Mouse (Mus musculus): ENCODE results near the gene Rph3al.

Rph3al gene

DNA sequence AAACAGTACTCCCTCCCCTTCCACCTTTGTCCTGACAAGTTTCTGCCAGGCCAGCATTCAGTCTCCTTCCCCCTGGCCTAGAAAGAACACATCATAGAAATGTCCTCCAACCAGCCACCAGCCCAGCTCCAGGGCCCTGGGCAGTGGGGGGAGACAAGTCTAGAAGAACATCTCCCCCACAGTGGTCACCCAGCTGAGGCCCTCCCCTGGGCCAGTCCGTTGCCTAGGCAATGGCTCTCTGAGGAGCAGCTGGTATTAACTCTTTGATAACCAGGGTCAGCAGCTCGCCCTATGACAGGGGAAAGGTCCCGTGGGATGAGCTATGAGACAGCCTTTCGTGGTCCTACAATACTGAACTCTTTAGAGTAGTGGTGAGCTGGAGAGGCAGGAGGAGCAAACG, 33.7 kb downstream of the Rph3al start:
- DNase-seq, result no peak

- peak in 1 of 2 experiments; percentile 52 for DNase-seq
Observed at GRCm38 (mm10) chr11:75903486-75903885, 34.7 kb downstream of the Rph3al start.

DNA sequence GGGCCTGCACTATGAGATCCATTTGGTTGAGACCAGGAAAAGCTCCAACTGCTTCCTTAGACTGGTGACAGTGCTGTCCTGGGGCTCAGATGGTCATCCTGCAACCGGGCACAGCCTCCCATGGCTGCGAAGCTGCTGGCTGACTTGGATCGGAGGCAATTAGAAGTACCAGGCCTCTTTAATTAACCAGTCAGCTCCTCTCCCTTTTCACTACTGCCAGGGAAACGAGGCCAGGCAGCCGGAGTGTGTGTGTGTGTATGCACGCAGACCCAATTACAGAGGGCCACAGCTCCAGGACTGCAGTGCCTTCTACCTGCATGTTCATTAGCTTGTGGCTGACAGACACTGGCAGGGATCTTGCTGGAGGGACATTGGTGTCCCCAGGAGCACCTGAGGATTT, 36.9 kb downstream of the Rph3al start:
- DNase-seq, result no peak

DNA sequence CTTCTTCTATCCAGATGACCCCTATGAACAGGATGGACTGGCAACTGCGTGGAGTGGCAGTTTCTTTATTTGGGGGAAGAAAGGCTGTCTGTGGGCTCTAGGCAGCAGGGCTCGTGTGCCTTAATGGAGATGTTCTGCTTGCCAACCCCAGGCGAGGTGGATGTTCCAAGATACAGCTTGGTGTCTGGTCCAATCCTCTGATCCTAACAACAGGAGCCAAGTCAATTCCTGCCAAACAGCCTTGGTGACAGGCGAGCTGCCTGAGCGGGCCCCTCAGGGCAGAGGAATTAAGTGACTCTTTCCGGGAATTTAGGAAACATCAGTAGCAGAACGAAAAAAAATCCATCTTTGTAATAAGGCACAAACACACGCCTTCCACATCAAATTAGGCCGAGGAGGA, 38.6 kb downstream of the Rph3al start:
- no peak for DNase-seq

GRCm38 (mm10) chr11:75898532-75898931, 39.7 kb downstream of the Rph3al start:
- DNase-seq, result no peak

DNA sequence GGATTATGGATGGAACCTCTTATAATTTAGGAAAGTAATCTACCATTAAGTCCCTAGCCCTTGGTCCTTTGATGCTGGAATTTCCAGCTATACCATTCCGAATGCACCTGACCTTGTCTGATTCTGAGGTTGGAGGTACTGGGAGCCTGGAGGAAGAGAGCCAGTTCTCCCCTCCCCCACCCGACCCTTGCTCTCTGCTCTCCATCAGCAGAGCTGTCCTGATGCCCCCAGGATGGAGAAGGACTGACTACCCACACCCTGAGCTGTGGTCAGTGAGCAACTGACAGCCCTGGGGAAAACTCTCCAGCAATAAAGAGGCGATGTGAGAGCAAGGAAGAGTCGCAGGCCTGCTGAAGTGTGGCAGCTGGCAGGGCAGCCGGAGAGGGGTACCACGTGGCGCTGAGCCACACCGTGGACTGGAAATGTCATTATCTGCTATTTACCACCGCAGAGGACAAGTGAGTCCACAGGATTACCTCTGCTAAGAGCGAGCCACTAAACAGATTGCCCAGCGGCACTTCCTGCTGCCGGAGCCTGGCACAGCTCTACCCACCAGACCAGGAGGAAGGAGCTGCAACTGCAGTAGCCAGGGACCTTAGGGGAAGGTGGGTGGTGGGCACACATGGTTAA, 43.3 kb downstream of the Rph3al start:
- peak in 1 of 2 experiments; percentile 20 for DNase-seq

DNA sequence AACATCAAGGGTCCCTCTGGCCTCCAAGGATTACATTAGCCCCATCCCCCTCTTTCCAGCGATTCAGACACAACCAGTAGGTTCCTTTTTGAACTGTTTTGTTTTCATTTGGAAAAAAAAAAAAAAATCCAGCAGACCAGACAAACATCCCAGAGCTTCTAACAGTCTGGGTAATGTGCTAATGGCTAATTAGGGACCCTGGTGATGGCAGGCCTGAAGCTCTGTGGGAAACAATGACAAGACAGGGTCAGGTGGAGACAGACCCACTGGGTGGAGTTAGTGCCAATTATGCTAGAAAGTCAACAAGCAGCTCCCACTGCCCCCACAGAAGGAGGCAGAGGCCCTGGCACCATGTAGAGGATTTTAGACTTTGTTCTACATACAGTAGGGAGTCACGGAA, 44.3 kb downstream of the Rph3al start:
- DNase-seq, result no peak

- no peak for DNase-seq
Observed at GRCm38 (mm10) chr11:75887349-75887748, 50.9 kb downstream of the Rph3al start.

DNA sequence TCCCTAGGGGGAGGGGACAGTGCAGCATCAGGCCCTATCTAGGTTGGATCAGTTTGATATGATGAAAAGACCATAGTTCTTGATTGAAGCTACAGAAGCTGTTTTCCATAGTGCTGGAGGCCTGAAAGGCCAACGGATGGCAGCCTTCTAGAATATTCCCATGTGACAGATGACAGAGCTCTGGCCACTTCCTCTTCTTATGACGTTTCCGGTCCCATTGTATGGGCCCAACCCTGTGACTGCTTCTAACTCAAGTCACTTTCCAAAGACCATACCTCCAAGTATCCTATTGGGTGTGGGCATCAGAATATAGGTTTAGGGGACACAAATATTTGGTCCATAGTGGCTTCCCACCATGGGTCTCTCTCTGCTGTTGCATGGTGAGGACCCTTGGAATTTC, 57.0 kb downstream of the Rph3al start:
- DNase-seq, result no peak

DNA sequence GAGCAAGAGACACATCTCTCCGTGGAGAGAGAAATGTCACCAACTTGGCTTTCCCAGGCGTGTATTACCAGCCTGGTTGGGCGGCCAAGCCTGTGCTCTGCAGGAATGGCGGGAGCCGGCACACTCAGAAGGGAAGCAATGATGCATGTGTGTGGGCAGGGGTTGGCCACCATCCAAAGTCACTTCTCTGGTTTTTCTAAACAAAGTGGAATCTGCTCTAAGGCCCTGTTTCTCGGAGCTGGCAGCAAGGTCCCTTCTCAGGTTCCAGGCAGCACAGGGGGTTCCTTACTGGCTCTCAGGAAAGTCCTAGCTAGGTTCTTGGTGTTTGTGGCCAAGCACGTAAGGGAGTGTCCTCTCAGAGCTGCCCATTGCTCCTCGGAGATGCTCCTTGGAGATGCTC, 58.2 kb downstream of the Rph3al start:
- DNase-seq, result peak; percentile 60 to 64

DNA sequence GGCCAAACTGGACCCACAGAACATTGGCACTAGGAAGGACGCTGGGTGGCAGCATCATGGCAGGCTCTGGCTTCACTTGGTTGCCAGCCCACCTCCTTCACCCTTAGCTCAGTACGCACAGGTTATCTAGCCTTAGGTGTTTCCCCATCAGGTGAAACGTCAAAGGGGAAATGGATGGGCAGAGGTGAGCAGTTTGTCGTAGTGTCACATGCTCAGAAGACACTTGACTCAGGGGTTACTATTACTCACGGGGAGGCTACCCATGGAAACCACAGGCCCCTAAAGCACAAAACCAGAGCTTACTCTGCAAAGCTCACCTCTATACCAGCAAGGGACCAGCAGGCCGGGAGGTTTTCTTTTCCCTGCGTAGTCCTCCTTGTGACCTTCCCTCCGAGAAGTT, 59.8 kb downstream of the Rph3al start:
- DNase-seq, result no peak

GRCm38 (mm10) chr11:75876043-75876780, 62.0 kb downstream of the Rph3al start:
- DNase-seq, result peak; percentile 32 to 43

- DNase-seq, result no peak
Observed at GRCm38 (mm10) chr11:75871688-75872087, 66.5 kb downstream of the Rph3al start.

DNA sequence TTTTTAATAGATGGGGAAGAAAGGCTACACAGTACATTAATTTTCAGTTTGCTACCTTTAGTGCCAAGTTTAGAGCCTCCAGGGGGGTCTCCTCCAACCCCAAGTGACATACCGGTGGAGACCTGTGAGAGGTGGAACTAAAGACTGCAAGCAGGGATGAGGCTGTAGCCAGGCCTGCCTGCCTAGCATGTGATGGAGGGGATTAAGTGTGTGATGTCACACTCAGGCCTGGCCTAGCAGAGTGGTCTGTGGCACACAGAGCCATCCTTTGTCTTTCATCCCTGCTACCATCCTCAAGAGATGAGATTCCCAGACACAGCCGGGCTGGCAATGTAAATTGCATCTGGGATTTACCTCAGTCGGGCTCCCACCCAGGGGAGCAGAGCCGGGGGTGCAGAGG, 67.3 kb downstream of the Rph3al start:
- DNase-seq, result no peak

DNA sequence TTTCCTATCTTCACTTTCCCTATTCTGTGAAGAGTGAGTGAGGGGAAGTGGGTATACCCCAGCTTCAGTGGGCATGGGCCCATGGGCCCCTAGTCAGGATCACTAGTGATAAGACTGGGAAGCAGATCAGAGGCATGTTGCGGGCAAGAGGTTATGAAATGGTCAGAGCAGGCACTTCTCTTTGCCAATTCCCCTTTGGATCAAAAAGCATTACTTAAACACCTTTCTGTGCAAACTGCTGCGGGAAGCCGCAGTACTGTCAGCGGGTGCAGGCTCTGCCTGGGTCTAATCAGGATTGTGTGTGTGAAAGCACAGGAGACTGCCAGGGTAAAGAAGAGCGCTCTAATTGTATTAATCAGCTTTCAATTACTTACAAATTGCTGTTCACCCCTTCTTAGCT, 67.8 kb downstream of the Rph3al start:
- no peak for DNase-seq

DNA sequence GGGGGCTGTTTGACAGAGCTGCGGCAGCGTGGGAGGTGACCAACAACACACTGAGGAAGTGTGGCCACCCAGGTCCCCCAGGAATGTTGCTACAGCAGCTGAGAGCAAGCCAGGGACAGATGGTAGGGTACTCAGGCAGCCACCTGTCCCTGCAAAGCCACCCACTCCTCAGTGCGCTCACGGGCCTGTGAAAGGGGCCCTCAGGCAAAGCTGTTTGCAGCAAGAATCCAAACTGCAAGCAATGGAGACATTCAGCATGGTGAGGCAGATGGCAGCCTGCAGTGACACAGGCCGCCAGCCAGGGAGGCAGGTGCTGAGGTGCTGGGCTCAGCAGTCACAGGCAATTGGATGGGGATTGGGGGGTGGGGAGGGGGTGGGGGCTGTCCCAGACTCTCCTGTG, 68.3 kb downstream of the Rph3al start:
- no peak for DNase-seq

GRCm38 (mm10) chr11:75866861-75867260, 71.4 kb downstream of the Rph3al start:
- DNase-seq, result no peak

- DNase-seq, result no peak
Observed at GRCm38 (mm10) chr11:75865859-75866258, 72.4 kb downstream of the Rph3al start.

DNA sequence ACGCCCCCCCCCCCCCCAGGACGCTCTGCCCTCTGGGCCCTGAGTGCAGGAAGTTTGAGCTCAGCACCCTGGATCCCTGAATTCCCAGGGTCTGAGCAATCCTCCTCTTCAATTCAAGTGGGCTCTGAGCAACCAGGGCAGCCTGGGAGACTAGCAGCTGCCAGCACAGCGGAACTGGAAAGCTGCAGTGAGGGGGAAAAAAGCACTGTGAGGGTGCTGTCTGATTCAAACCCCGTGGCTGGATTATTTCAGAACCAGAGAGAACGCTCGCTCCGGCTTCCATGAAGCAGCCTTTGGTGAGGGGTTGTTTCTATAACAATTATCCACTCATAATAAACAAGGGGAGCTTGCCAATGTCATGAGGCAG, 73.0 kb downstream of the Rph3al start:
- no peak for DNase-seq

GRCm38 (mm10) chr11:75864529-75865252, 73.5 kb downstream of the Rph3al start:
- DNase-seq, result no peak

DNA sequence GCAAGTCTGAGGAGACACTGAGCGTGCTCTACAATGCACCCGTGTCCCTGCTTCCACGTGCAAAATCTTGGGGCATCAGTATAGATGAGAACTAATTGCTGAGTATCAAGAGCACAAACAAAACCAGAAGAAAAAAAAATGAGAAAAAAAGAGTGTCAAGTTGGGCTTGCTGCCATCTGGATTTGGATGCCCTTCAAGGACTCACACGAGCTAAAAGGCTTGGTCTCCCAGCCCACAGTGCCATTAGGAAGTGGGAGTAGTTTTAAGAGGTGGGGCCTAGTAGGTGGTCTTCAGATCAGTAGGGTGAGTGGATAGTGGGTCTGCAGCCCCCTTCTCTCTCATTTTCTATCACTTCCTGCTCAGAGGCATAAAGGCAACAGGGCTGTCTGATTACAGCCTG, 75.8 kb downstream of the Rph3al start:
- DNase-seq, result no peak

- DNase-seq, result no peak
Observed at GRCm38 (mm10) chr11:75861653-75862052, 76.6 kb downstream of the Rph3al start.

DNA sequence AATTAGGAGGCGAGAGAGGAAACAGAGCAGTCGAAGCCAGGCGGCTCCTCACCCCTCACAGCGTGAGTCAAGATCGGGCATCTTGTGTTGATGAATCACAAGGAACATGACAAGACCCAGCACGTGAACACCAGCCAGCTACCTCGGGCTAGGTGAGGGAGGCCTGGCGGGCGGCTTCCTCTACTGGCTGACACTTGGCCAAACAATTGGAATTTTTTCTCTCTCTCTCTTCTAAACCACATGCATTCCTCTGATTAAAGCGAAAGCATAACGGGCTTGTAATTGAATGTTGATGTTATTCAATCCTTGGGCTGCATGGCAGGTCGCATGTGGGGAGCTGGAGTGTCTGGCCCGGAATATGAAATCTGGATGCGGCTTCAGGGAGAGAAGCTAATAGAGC, 77.0 kb downstream of the Rph3al start:
- DNase-seq, result peak in 1 of 2 experiments; percentile 61

GRCm38 (mm10) chr11:75859460-75859859, 78.8 kb downstream of the Rph3al start:
- no peak for DNase-seq
